Mouse (Mus musculus) limb, embryonic 10.5 days (tissue): ENCODE measurements around the gene Slc12a7. TPM values are rescaled to one million over a fixed set of nuclear protein-coding genes. Genes with fewer than 3 reads are reported as not detected.
A peak's percentile ranks its signal among the peaks of the same experiment; 100 is the strongest.

Source experiments
- DNase-seq: peaks from one replicate; pipeline ENCODE4 v3.0.0-alpha.2; 2017; ENCODE audit warnings: low spot score
- H3K27ac ChIP-seq: fragments of 300-500 bp; sonication (generic); 2 replicates; pipeline ENCODE4 v1.5.1; 2016; ENCODE audit warnings: mild to moderate bottlenecking
- H3K27me3 ChIP-seq: fragments of 300-500 bp; sonication (generic); 2 replicates; pipeline ENCODE4 v1.6.1; 2016; ENCODE audit warnings: low read depth, mild to moderate bottlenecking; ENCODE audit not compliant: poor library complexity, severe bottlenecking
- H3K36me3 ChIP-seq: fragments of 300-500 bp; sonication (generic); 2 replicates; pipeline ENCODE4 v1.6.1; 2016; ENCODE audit warnings: mild to moderate bottlenecking, moderate library complexity
- H3K4me1 ChIP-seq: fragments of 300-500 bp; sonication (generic); 2 replicates; pipeline ENCODE4 v1.6.1; 2016
- H3K4me3 ChIP-seq: fragments of 300-500 bp; sonication (generic); 2 replicates; pipeline ENCODE4 v1.5.1; 2016; ENCODE audit warnings: mild to moderate bottlenecking, moderate library complexity
- H3K9me3 ChIP-seq: fragments of 300-500 bp; sonication (generic); replicated peaks from 2 replicates; pipeline ENCODE4 v1.6.1; 2016; ENCODE audit warnings: mild to moderate bottlenecking
- WGBS: fragments of 180-500 bp; shearing (Covaris S2); methylation state at CpG from one replicate; pipeline ENCODE4 v1.1.7; 2016; 5-methylcytosine and 5-hydroxymethylcytosine counted together
- polyA plus RNA-seq: library from polyadenylated mRNA; unstranded; fragments of >200 nt; fragmentation: Nextera tagmentation; extraction: Ambion mirVana; gene quantifications from 2 replicates; pipeline ENCODE4 v1.2.1, GENCODE M21; 2016

Gene Slc12a7
- polyA plus RNA-seq, 1 experiment from 2014 or later = 59.6 TPM

GRCm38 (mm10) chr13:73750435-73750834 is 17.5 kb downstream of the Slc12a7 start:
- H3K4me1 ChIP-seq = peaks cover 26% of the 10 kb centered on the region
- H3K36me3 ChIP-seq = no peaks in the 10 kb centered on the region
- H3K27me3 ChIP-seq = peaks cover 25% of the 10 kb centered on the region
- 66% methylated on average over 6 of the region's 6 CpGs for WGBS
- no peak for DNase-seq
- no peak overlapping the region for H3K27ac ChIP-seq
- no peak overlapping the region for H3K4me3 ChIP-seq
- H3K9me3 ChIP-seq = no peaks in the 10 kb centered on the region

GRCm38 (mm10) chr13:73751284-73751683 is 18.4 kb downstream of the Slc12a7 start:
- no peak for DNase-seq
- H3K27ac ChIP-seq = no peak overlapping the region
- 96% methylated on average over 3 of the region's 3 CpGs for WGBS

GRCm38 (mm10) chr13:73755809-73756208 is 22.9 kb downstream of the Slc12a7 start:
- H3K27ac ChIP-seq = no peak overlapping the region
- H3K9me3 ChIP-seq = no peaks in the 10 kb centered on the region
- 71% methylated on average over 3 of the region's 3 CpGs for WGBS
- no peak overlapping the region for H3K4me3 ChIP-seq
- no peak for DNase-seq
- peaks cover 8% of the 10 kb centered on the region; the same call in 1 of the 2 replicates for H3K4me1 ChIP-seq
- no peaks in the 10 kb centered on the region for H3K27me3 ChIP-seq
- H3K36me3 ChIP-seq = no peaks in the 10 kb centered on the region

More at GRCm38 (mm10) chr13:73751284-73751683, 18.4 kb downstream of the Slc12a7 start:
- Histone ChIP-seq H3K27me3 (peaks cover 25% of the 10 kb centered on the region), H3K36me3 (no peaks in the 10 kb centered on the region), H3K4me1 (peaks cover 26% of the 10 kb centered on the region), H3K9me3 (no peaks in the 10 kb centered on the region), H3K4me3 (no peak overlapping the region)

GRCm38 (mm10) chr13:73756916-73757315 is 24.0 kb downstream of the Slc12a7 start:
- H3K9me3 ChIP-seq = no peaks in the 10 kb centered on the region
- no peak overlapping the region for H3K27ac ChIP-seq
- H3K4me1 ChIP-seq = peaks cover 4% of the 10 kb centered on the region; the same call in 1 of the 2 replicates
- 66% methylated on average over 2 of the region's 2 CpGs for WGBS
- no peaks in the 10 kb centered on the region for H3K27me3 ChIP-seq
- DNase-seq = no peak
- H3K4me3 ChIP-seq = no peak overlapping the region
- H3K36me3 ChIP-seq = no peaks in the 10 kb centered on the region

- Histone ChIP-seq H3K4me1 (no peaks in the 10 kb centered on the region), H3K27me3 (no peaks in the 10 kb centered on the region), H3K27ac (no peak overlapping the region), H3K36me3 (no peaks in the 10 kb centered on the region), H3K4me3 (no peak overlapping the region), H3K9me3 (no peaks in the 10 kb centered on the region)
- no peak for DNase-seq
Measured at GRCm38 (mm10) chr13:73757362-73757761, 24.5 kb downstream of the Slc12a7 start.

GRCm38 (mm10) chr13:73759596-73759995 is 26.7 kb downstream of the Slc12a7 start:
- H3K27me3 ChIP-seq = no peaks in the 10 kb centered on the region
- H3K9me3 ChIP-seq = no peaks in the 10 kb centered on the region
- no peak for DNase-seq
- H3K4me3 ChIP-seq = no peak overlapping the region
- WGBS = 87% methylated on average over 3 of the region's 3 CpGs
- no peaks in the 10 kb centered on the region for H3K36me3 ChIP-seq
- H3K4me1 ChIP-seq = peaks cover 9% of the 10 kb centered on the region
- no peak overlapping the region for H3K27ac ChIP-seq

- DNase-seq = no peak
- H3K4me3 ChIP-seq = no peak overlapping the region
- no peaks in the 10 kb centered on the region for H3K36me3 ChIP-seq
- no peak overlapping the region for H3K27ac ChIP-seq
- H3K9me3 ChIP-seq = no peaks in the 10 kb centered on the region
- no peaks in the 10 kb centered on the region for H3K27me3 ChIP-seq
- peaks cover 14% of the 10 kb centered on the region for H3K4me1 ChIP-seq
- whole genome bisulfite sequencing = 86% methylated on average over 3 of the region's 3 CpGs
Measured at GRCm38 (mm10) chr13:73760126-73760525, 27.2 kb downstream of the Slc12a7 start.

GRCm38 (mm10) chr13:73762938-73763337 is 30.0 kb downstream of the Slc12a7 start:
- peaks cover 18% of the 10 kb centered on the region for H3K36me3 ChIP-seq
- no peaks in the 10 kb centered on the region for H3K9me3 ChIP-seq
- DNase-seq = no peak
- H3K4me1 ChIP-seq = peaks cover 42% of the 10 kb centered on the region
- H3K27me3 ChIP-seq = no peaks in the 10 kb centered on the region
- H3K27ac ChIP-seq = peak overlapping the region; percentile 91
- peak overlapping the region; percentile 82 for H3K4me3 ChIP-seq
- 25% methylated on average over 6 of the region's 6 CpGs for WGBS

GRCm38 (mm10) chr13:73763439-73764255 is 30.8 kb downstream of the Slc12a7 start:
- under 1% methylated on average over 70 of the region's 70 CpGs for WGBS
- Histone ChIP-seq H3K4me3 (peak overlapping the region; percentile 82), H3K4me1 (peaks cover 49% of the 10 kb centered on the region)

GRCm38 (mm10) chr13:73764256-73764775 is 31.4 kb downstream of the Slc12a7 start:
- H3K27me3 ChIP-seq = no peaks in the 10 kb centered on the region
- DNase-seq = no peak
- 2% methylated on average over 11 of the region's 11 CpGs for WGBS
- peak overlapping the region; percentile 91 for H3K27ac ChIP-seq
- peaks cover 32% of the 10 kb centered on the region for H3K36me3 ChIP-seq
- peaks cover 50% of the 10 kb centered on the region for H3K4me1 ChIP-seq
- H3K9me3 ChIP-seq = no peaks in the 10 kb centered on the region
- H3K4me3 ChIP-seq = peak overlapping the region; percentile 82

More at GRCm38 (mm10) chr13:73763439-73764255, 30.8 kb downstream of the Slc12a7 start:
- Histone ChIP-seq H3K9me3 (no peaks in the 10 kb centered on the region), H3K27me3 (no peaks in the 10 kb centered on the region), H3K27ac (peak overlapping the region; percentile 91), H3K36me3 (peaks cover 25% of the 10 kb centered on the region)
- DNase-seq = peak; percentile 98

- Histone ChIP-seq H3K9me3 (no peaks in the 10 kb centered on the region), H3K27me3 (no peaks in the 10 kb centered on the region), H3K4me3 (peak overlapping the region; percentile 82), H3K4me1 (peaks cover 58% of the 10 kb centered on the region), H3K27ac (peak overlapping the region; percentile 91), H3K36me3 (peaks cover 42% of the 10 kb centered on the region)
- no peak for DNase-seq
- WGBS = 80% methylated on average over 4 of the region's 4 CpGs
Measured at GRCm38 (mm10) chr13:73765393-73765792, 32.5 kb downstream of the Slc12a7 start.

GRCm38 (mm10) chr13:73767224-73767623 is 34.3 kb downstream of the Slc12a7 start:
- no peak for DNase-seq
- no peaks in the 10 kb centered on the region for H3K9me3 ChIP-seq
- H3K4me1 ChIP-seq = peaks cover 62% of the 10 kb centered on the region
- H3K36me3 ChIP-seq = peaks cover 50% of the 10 kb centered on the region
- H3K27ac ChIP-seq = no peak overlapping the region
- no peak overlapping the region for H3K4me3 ChIP-seq
- 85% methylated on average over 8 of the region's 8 CpGs for WGBS
- no peaks in the 10 kb centered on the region for H3K27me3 ChIP-seq

- WGBS = 85% methylated on average over 5 of the region's 5 CpGs
- DNase-seq = no peak
- no peak overlapping the region for H3K27ac ChIP-seq
- no peaks in the 10 kb centered on the region for H3K9me3 ChIP-seq
- peaks cover 50% of the 10 kb centered on the region for H3K36me3 ChIP-seq
- H3K4me3 ChIP-seq = no peak overlapping the region
- no peaks in the 10 kb centered on the region for H3K27me3 ChIP-seq
- H3K4me1 ChIP-seq = peaks cover 62% of the 10 kb centered on the region
Measured at GRCm38 (mm10) chr13:73767754-73768153, 34.9 kb downstream of the Slc12a7 start.
